Mouse (Mus musculus) left cerebral cortex, adult 2 months (tissue): ENCODE results near the gene Agtpbp1. TPM values are rescaled to one million over a fixed set of nuclear protein-coding genes. Genes with fewer than 3 reads are reported as not detected.

ENCODE experiments used
- DNase-seq, 2 experiments: peaks; one replicate each; pipeline ENCODE4 v3.0.0; 2021 to 2022; ENCODE audit warnings: low spot score in 2 of 2, mixed read lengths in 1 of 2; ENCODE audit errors: extremely low spot score in 1 of 2
- H3K27ac ChIP-seq: fragments of 200-600 bp; 2 replicates; pipeline ENCODE4 v1.8.1; 2022
- H3K4me3 ChIP-seq: fragments of 200-600 bp; 2 replicates; pipeline ENCODE4 v1.8.1; 2022
- CTCF ChIP-seq: fragments of 200-600 bp; IDR thresholded peaks from 2 replicates; pipeline ENCODE4 v1.8.1; 2022; ENCODE audit warnings: antibody characterized with exemption, mild to moderate bottlenecking, moderate library complexity
- intact Hi-C: fragments of 180-260 bp; cut with DNase I; formaldehyde crosslinking; loops from one replicate; pipeline ENCODE4 v1.15.1; 2025
- total RNA-seq, 2 experiments: library from RNA; stranded (reverse); gene quantifications; 2 replicates each; pipeline ENCODE4 v1.2.3; 2021

Agtpbp1 gene
- total RNA-seq, 2 experiments from 2014 or later, result 352 to 357 TPM

DNA sequence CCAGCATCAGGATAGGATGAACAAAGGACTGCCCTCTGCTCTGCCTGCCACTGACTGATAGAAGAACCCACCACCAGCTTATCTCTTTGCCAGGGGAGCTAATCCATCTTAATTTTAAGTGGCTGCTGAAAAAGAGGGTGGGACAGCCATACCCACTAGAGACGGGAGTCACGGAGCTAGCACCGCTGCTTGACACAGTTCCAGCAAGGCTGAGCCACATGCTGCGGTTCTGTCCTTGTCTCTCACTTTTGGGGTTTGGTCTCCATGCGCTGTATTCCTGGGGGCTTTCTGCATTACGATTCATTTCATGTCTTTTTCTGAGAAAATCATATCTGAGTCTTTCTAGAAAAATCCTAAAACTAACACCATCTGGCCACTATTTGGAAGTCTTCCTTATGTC lies 13.9 kb downstream of the Agtpbp1 start:
- DNase-seq, result no peak
- intact Hi-C loops, result no loop called here
- no peak overlapping the region for H3K4me3 ChIP-seq
- TF ChIP-seq CTCF, result no peak
- no peak overlapping the region for H3K27ac ChIP-seq

DNA sequence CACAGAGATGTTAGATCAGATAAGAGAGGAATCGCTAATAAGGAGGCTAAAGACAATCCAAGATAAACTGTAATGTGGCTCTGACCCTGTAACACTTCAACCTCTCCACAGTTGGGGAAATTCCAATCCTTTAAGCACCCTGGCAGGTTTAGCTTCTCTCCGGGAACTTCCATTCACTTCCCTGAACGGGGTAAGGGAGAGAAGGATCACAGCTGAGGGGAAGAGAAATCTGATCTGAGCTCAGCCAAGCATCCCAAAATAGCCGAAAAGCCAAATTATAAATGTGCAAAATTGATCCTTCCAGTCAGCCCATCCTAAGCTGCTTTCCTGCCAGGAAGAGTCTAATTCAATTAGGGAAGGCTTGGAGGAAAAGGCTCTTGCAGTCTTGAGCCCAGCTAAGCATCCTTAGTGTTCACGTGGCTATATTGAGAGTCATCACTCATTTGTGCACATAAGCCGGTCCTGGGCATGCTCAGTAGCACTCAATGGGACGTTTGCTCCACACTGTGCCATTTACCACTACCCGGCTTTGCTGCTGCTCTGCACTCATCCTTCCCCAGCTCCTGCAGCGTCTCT lies 19.0 kb downstream of the Agtpbp1 start:
- no peak for DNase-seq
- Histone ChIP-seq H3K4me3 (no peak overlapping the region), H3K27ac (no peak overlapping the region; the same call in 1 of the 2 replicates)
- intact Hi-C loops, result no loop called here
- TF ChIP-seq CTCF, result no peak

DNA sequence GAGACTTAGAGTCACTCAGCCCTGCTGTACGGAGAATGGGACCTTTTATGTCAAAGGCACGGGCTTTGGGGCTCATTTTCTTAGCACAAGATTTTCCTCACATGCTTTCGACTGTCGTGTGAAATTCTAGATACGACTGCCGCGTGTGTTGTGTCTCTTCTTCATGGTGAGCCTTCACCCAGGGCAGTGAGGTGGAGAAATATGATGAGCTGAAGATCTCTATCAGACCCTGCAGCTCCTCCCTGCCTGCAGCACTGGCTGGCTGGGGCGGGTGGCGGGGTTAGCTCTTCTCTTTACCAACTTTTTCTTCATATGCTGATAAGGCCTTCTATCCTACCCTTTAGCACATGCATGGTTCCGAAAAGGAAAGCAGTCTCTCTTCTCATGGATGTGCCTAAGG lies 20.1 kb downstream of the Agtpbp1 start:
- Histone ChIP-seq H3K27ac (no peak overlapping the region), H3K4me3 (no peak overlapping the region)
- TF ChIP-seq CTCF, result no peak
- no peak for DNase-seq
- intact Hi-C loops, result no loop called here

DNA sequence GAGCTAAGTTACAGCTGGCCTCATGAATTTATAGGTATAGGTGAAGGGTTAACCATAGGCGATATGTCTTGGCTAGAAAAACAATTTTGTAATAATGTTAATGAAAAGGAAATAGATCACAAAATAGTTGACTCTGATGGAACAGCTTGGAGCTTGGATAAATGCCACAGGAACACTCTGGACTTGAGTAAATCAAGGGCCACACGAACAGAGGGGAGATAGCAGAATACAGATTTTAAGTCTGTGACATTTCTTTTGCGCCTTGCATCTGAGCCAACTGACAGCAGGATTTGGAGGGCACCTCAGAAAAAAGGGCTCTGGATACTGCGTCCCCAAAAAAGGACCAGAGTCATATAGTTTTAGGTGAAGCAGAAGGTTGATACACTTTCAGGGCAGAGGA lies 20.5 kb downstream of the Agtpbp1 start:
- intact Hi-C loops, result no loop called here
- TF ChIP-seq CTCF, result no peak
- DNase-seq, result no peak
- Histone ChIP-seq H3K27ac (no peak overlapping the region), H3K4me3 (no peak overlapping the region)

DNA sequence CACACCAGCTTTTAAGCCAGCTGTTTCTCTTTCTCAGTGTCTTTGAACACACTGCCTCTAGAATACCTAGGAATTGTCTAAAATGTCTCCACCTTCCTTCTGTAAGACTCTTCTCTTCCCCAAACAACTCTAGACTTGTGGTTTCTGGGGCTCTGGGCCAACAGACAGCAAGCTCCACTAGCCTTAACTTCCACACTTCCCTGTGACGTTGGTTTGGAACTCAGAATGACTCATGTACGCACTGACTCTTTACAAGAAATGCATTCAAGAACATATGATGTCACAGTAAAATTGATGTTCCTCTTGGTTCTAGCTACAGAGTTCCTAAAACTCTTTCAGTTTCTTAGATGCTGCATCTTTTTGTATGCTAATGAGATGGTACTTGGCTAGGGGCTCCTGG lies 22.6 kb downstream of the Agtpbp1 start:
- DNase-seq, result no peak
- no peak for TF ChIP-seq CTCF
- intact Hi-C loops, result no loop called here

DNA sequence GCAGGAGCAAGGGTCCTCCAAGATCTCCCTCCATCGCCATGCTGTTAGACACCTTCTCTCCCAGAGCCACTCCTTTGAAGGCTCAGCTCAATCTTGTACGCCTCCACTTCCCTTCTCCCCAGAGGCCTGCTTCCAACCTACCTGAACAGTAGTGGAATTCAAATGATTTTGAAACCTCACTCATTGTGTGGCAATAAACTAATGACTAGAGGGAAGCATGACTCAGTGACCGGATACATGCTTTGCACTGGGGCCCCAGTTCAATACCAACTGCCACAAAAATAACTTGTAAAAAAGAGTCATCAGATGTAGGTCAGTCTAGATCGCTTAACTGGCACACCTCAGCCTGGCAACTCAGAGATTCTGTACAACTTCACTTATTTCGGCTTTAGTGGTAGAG lies 26.3 kb downstream of the Agtpbp1 start:
- Histone ChIP-seq H3K27ac (no peak overlapping the region), H3K4me3 (no peak overlapping the region)
- TF ChIP-seq CTCF, result no peak
- intact Hi-C loops, result no loop called here
- DNase-seq, result no peak

More for the DNA sequence above, 22.6 kb downstream of the Agtpbp1 start:
- Histone ChIP-seq H3K4me3 (no peak overlapping the region), H3K27ac (no peak overlapping the region)

DNA sequence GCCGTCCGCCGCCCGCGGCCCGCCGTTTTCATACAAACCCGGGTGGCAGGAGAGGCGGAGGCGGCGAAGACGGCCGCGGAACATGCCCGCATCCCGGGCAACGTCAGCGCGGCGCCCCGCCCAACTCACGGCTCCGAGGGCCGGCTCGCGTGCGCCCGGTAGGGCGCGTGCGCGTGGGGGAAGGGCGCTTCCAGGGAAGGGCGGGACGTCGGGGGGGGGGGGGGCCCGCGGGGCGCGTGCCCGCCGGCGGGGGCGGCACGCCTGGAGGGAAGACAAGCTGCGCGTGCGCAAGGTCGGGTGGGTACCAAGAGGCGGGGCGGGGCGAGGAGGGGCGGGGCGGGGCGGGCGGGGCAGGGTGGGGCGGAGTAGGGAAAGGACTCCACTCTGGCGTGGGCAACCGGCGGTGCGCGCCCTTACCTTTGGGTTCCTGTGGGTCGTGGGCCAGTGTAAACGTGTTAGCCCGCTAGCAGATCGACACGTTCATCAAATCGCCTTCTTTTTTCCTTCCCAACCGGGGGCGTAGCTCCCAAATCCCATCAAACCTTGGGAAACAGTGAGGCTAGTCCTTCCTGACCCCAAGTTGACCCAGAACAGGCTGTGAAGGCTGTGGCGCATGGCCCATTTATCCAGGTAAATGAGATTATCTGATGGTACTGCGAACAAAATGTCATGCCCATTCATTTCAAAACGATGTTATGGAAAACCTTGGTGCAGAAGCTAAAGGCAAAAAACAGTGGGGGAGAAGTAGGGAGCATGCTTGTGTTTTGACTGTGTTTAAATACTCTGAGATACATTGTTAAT lies 27.6 kb downstream of the Agtpbp1 start:
- peak overlapping the region; percentile 89 for H3K27ac ChIP-seq
- peak; percentile 91 to 92 for DNase-seq
- intact Hi-C loops, result loop anchor here (1.0 kb wide), 1 partner anchor 28 kb away; the partner anchor contains the start of genes Agtpbp1 and Naa35
- TF ChIP-seq CTCF, result no peak
- H3K4me3 ChIP-seq, result peak overlapping the region; percentile 92

DNA sequence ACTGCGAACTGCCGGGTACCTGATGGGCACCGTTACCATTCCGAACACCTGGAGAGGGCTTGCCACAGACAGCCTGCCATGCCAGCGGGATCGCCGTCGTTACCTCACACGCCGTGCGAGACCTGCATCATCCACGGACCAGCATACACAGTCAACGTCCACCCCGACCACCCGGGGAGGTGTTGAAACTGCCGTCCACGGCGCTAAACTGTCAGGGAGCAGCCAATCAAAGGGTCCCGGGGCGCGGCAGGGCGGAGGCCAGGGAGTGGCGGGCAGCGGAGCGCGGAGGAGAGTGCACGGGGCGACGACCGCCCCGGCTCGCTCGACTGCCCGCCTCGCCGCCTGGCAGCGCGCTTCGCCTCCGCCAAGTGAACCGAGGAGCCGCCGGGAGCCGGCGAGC lies 28.4 kb downstream of the Agtpbp1 start:
- TF ChIP-seq CTCF, result no peak
- intact Hi-C loops, result loop anchor here (1.0 kb wide), 1 partner anchor 29 kb away; the partner anchor contains the start of genes Agtpbp1 and Naa35
- Histone ChIP-seq H3K27ac (peak overlapping the region; percentile 89), H3K4me3 (peak overlapping the region; percentile 92)
- DNase-seq, result peak; percentile 45 to 52

DNA sequence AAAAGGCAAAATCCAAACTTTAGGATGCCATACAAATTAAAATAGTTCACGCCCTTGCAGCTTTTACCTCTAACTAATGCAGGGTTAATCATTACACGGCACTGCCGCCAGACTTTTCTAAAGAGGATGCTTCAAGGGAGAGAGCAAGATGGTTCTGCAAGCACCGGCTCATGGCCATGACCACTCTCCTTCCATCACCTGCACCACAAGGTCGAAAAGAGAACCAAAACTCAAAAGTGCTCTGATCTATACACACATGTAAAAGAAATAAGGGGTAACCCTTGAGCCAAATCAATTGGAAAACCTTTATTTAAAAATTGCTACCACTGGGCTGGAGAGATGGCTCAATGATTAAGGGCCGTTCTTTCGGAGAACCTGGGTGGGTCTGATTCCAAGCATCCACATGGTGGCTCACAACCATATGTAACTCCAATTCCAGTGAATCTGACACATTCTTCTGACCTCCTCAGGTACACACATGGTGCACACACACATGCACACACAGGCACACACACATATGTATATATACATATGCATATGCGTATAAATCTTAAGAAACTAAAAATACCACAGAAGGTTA lies 29.3 kb downstream of the Agtpbp1 start:
- no peak for DNase-seq
- TF ChIP-seq CTCF, result no peak
- Histone ChIP-seq H3K4me3 (peak overlapping the region; percentile 92), H3K27ac (no peak overlapping the region; the same call in 1 of the 2 replicates)
- intact Hi-C loops, result no loop called here

DNA sequence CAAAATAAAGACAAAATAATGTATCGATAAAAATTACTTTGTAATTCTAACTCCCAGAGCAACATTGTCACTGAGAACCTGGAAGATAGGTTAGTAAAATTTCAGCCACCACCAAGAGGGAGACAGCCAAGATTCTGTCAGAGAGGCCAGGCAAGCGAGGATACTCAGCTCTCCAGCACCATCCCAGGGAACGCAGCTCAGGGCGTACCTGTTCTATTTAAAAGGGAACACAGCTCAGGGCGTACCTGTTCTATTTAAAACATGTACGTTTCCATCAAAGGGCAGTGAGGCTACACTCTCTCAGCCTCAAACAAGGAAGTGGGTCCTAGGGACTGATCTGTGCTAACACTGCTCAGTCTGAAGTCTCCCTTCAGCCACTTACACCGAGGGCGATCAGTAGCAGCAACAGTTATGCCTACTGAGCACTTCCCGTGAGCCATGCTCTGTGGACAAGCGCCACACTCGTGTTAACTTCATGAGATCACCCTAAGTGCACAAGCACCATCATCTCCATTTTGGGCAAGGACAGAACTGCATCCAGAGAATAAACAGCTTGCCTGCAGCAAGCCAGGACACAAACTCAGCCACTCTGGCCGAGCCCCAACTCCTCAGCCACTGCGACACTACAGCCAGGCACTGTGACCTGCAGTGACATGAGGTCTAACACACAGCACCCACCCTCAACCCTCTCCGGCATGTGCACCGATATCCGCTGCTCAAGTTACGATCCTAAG lies 30.1 kb downstream of the Agtpbp1 start:
- intact Hi-C loops, result no loop called here
- TF ChIP-seq CTCF, result no peak
- Histone ChIP-seq H3K4me3 (peak overlapping the region; percentile 92), H3K27ac (peak overlapping the region; percentile 5; the same call in 1 of the 2 replicates)
- DNase-seq, result no peak

DNA sequence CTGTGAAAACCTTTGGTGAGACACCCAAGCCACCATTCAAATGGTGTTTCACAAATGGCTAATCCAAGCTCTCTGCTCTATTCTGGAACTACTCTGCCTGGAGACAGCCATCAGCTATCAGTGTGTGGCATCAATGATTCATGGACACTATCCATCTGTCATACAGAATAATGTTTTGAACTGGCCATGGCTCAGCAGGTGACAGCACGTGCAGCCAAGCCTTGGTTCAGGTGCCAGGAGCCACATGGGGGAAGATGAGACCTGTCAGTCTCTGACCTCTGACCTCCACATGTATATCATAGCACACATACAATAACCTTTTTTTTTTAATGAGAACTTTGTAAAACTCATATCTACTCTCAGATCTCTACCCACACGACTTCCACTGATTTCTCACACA lies 32.3 kb downstream of the Agtpbp1 start:
- intact Hi-C loops, result no loop called here
- no peak overlapping the region for H3K4me3 ChIP-seq
- DNase-seq, result no peak
- H3K27ac ChIP-seq, result no peak overlapping the region
- TF ChIP-seq CTCF, result no peak

DNA sequence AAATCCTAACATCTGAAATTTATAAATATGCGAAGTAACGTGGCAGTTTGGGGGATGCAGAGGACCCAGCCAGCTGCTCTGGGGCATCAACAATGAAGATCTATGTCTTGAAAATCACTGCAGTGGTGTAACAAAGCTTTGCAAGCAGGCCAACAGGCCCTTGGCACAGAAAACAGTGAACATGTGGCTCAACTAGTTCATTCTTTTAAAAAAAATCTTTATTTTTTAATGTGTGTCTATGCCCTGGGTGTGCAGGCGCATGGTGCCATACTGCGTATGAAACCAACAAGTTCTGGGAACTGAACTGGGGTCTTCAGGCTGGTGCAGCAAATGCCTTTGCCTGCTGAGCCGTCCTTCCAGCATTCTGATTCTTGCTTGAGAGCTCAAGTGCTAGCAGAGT lies 32.7 kb downstream of the Agtpbp1 start:
- no peak overlapping the region for H3K27ac ChIP-seq
- DNase-seq, result no peak
- no peak overlapping the region for H3K4me3 ChIP-seq
- TF ChIP-seq CTCF, result no peak
- intact Hi-C loops, result no loop called here
